Mouse (Mus musculus): ENCODE measurements around the gene Actr2. TPM values are rescaled to one million over a fixed set of nuclear protein-coding genes. Genes with fewer than 3 reads are reported as not detected.
"Not testable (repeated sequence)": the region's sequence is repeated elsewhere in the genome, so short reads cannot be mapped to it uniquely, and the experiment has no call there.

Gene Actr2
- polyA plus RNA-seq, 1 experiment from 2014 or later: 61.5 TPM

- no peaks in the 10 kb centered on the region for H3K9me3 ChIP-seq (replicated peaks; ENCODE audit: control insufficient read depth, low read length)
- H3K27ac ChIP-seq (ENCODE audit: low read depth, low read length): no peak overlapping the region
- H3K27me3 ChIP-seq (ENCODE audit: control insufficient read depth, insufficient read depth, low read length): no peaks in the 10 kb centered on the region
- ATAC-seq (replicated peaks; ENCODE audit: insufficient number of reproducible peaks, low FRiP score, low TSS enrichment): no peak
- H3K4me1 ChIP-seq (ENCODE audit: control insufficient read depth, insufficient read depth, low read length): peaks cover 3% of the 10 kb centered on the region; the same call in 1 of the 2 replicates
- H3K36me3 ChIP-seq (ENCODE audit: control insufficient read depth, insufficient read depth, low read length): no peaks in the 10 kb centered on the region
- no peak overlapping the region for H3K4me3 ChIP-seq (ENCODE audit: low read depth, low read length)
- H3K9ac ChIP-seq (ENCODE audit: low read depth, low read length): no peak overlapping the region
- H3K4me2 ChIP-seq: no peak overlapping the region
- 54% methylated on average over 11 of the region's 11 CpGs for WGBS (ENCODE audit: insufficient replicate concordance)
These were observed 77.3 kb downstream of the Actr2 start for GRCm38 (mm10) chr11:20035343-20035928.

GRCm38 (mm10) chr11:20034337-20034947 lies 78.3 kb downstream of the Actr2 start:
- H3K36me3 ChIP-seq (ENCODE audit: control insufficient read depth, insufficient read depth, low read length): no peaks in the 10 kb centered on the region
- no peak overlapping the region for H3K4me3 ChIP-seq (ENCODE audit: low read depth, low read length)
- H3K27ac ChIP-seq (ENCODE audit: low read depth, low read length): no peak overlapping the region
- no peaks in the 10 kb centered on the region for H3K9me3 ChIP-seq (replicated peaks; ENCODE audit: control insufficient read depth, low read length)
- no peak for ATAC-seq (replicated peaks; ENCODE audit: insufficient number of reproducible peaks, low FRiP score, low TSS enrichment)
- WGBS (ENCODE audit: insufficient replicate concordance): 61% methylated on average over 14 of the region's 14 CpGs
- H3K9ac ChIP-seq (ENCODE audit: low read depth, low read length): no peak overlapping the region
- H3K4me1 ChIP-seq (ENCODE audit: control insufficient read depth, insufficient read depth, low read length): no peaks in the 10 kb centered on the region
- H3K4me2 ChIP-seq: no peak overlapping the region
- no peaks in the 10 kb centered on the region for H3K27me3 ChIP-seq (ENCODE audit: control insufficient read depth, insufficient read depth, low read length)

- Histone ChIP-seq H3K27me3 (ENCODE audit: control insufficient read depth, insufficient read depth, low read length) (no peaks in the 10 kb centered on the region), H3K36me3 (ENCODE audit: control insufficient read depth, insufficient read depth, low read length) (no peaks in the 10 kb centered on the region), H3K9me3 (replicated peaks; ENCODE audit: control insufficient read depth, low read length) (no peaks in the 10 kb centered on the region), H3K4me1 (ENCODE audit: control insufficient read depth, insufficient read depth, low read length) (no peaks in the 10 kb centered on the region), H3K27ac (ENCODE audit: low read depth, low read length) (no peak overlapping the region), H3K9ac (ENCODE audit: low read depth, low read length) (no peak overlapping the region), H3K4me2 (no peak overlapping the region), H3K4me3 (ENCODE audit: low read depth, low read length) (no peak overlapping the region)
- WGBS (ENCODE audit: insufficient replicate concordance): 45% methylated on average over 6 of the region's 6 CpGs
- ATAC-seq (replicated peaks; ENCODE audit: insufficient number of reproducible peaks, low FRiP score, low TSS enrichment): no peak
These were observed 79.1 kb downstream of the Actr2 start for GRCm38 (mm10) chr11:20033541-20034160.

GRCm38 (mm10) chr11:20031536-20031935 lies 81.2 kb downstream of the Actr2 start:
- ATAC-seq (replicated peaks; ENCODE audit: insufficient number of reproducible peaks, low FRiP score, low TSS enrichment): no peak
- WGBS (ENCODE audit: insufficient replicate concordance): 31% methylated on average over 8 of the region's 8 CpGs

GRCm38 (mm10) chr11:20030973-20031372 lies 81.7 kb downstream of the Actr2 start:
- not testable (repeated sequence) for H3K4me2 ChIP-seq; H3K27ac ChIP-seq (ENCODE audit: low read depth, low read length); H3K36me3 ChIP-seq (ENCODE audit: control insufficient read depth, insufficient read depth, low read length); H3K27me3 ChIP-seq (ENCODE audit: control insufficient read depth, insufficient read depth, low read length); H3K4me1 ChIP-seq (ENCODE audit: control insufficient read depth, insufficient read depth, low read length); H3K9ac ChIP-seq (ENCODE audit: low read depth, low read length); ATAC-seq (replicated peaks; ENCODE audit: insufficient number of reproducible peaks, low FRiP score, low TSS enrichment); H3K9me3 ChIP-seq (replicated peaks; ENCODE audit: control insufficient read depth, low read length); H3K4me3 ChIP-seq (ENCODE audit: low read depth, low read length)
- WGBS (ENCODE audit: insufficient replicate concordance): 87% methylated on average over 5 of the region's 5 CpGs

More at GRCm38 (mm10) chr11:20031536-20031935, 81.2 kb downstream of the Actr2 start:
- no peak overlapping the region for H3K4me2 ChIP-seq
- no peaks in the 10 kb centered on the region; the same call in 1 of the 2 replicates for H3K36me3 ChIP-seq (ENCODE audit: control insufficient read depth, insufficient read depth, low read length)
- H3K4me1 ChIP-seq (ENCODE audit: control insufficient read depth, insufficient read depth, low read length): no peaks in the 10 kb centered on the region
- no peak overlapping the region for H3K27ac ChIP-seq (ENCODE audit: low read depth, low read length)
- H3K9ac ChIP-seq (ENCODE audit: low read depth, low read length): no peak overlapping the region
- no peaks in the 10 kb centered on the region for H3K27me3 ChIP-seq (ENCODE audit: control insufficient read depth, insufficient read depth, low read length)
- H3K9me3 ChIP-seq (replicated peaks; ENCODE audit: control insufficient read depth, low read length): no peaks in the 10 kb centered on the region
- no peak overlapping the region for H3K4me3 ChIP-seq (ENCODE audit: low read depth, low read length)

GRCm38 (mm10) chr11:20029014-20029413 lies 83.7 kb downstream of the Actr2 start:
- H3K27me3 ChIP-seq (ENCODE audit: control insufficient read depth, insufficient read depth, low read length): no peaks in the 10 kb centered on the region
- H3K9me3 ChIP-seq (replicated peaks; ENCODE audit: control insufficient read depth, low read length): no peaks in the 10 kb centered on the region
- no peak overlapping the region for H3K4me2 ChIP-seq
- 88% methylated on average over 4 of the region's 4 CpGs for WGBS (ENCODE audit: insufficient replicate concordance)
- H3K36me3 ChIP-seq (ENCODE audit: control insufficient read depth, insufficient read depth, low read length): no peaks in the 10 kb centered on the region; the same call in none of the 2 replicates
- H3K9ac ChIP-seq (ENCODE audit: low read depth, low read length): no peak overlapping the region
- ATAC-seq (replicated peaks; ENCODE audit: insufficient number of reproducible peaks, low FRiP score, low TSS enrichment): no peak
- no peak overlapping the region for H3K27ac ChIP-seq (ENCODE audit: low read depth, low read length)
- no peak overlapping the region for H3K4me3 ChIP-seq (ENCODE audit: low read depth, low read length)
- H3K4me1 ChIP-seq (ENCODE audit: control insufficient read depth, insufficient read depth, low read length): no peaks in the 10 kb centered on the region

GRCm38 (mm10) chr11:20028396-20028795 lies 84.3 kb downstream of the Actr2 start:
- 87% methylated on average over 6 of the region's 6 CpGs for WGBS (ENCODE audit: insufficient replicate concordance)
- H3K27me3 ChIP-seq (ENCODE audit: control insufficient read depth, insufficient read depth, low read length): no peaks in the 10 kb centered on the region
- H3K36me3 ChIP-seq (ENCODE audit: control insufficient read depth, insufficient read depth, low read length): no peaks in the 10 kb centered on the region; the same call in none of the 2 replicates
- ATAC-seq (replicated peaks; ENCODE audit: insufficient number of reproducible peaks, low FRiP score, low TSS enrichment): no peak
- H3K9me3 ChIP-seq (replicated peaks; ENCODE audit: control insufficient read depth, low read length): no peaks in the 10 kb centered on the region
- H3K4me3 ChIP-seq (ENCODE audit: low read depth, low read length): no peak overlapping the region
- H3K27ac ChIP-seq (ENCODE audit: low read depth, low read length): no peak overlapping the region
- H3K4me1 ChIP-seq (ENCODE audit: control insufficient read depth, insufficient read depth, low read length): no peaks in the 10 kb centered on the region
- H3K4me2 ChIP-seq: no peak overlapping the region
- H3K9ac ChIP-seq (ENCODE audit: low read depth, low read length): no peak overlapping the region

- no peaks in the 10 kb centered on the region; the same call in none of the 2 replicates for H3K36me3 ChIP-seq (ENCODE audit: control insufficient read depth, insufficient read depth, low read length)
- ATAC-seq (replicated peaks; ENCODE audit: insufficient number of reproducible peaks, low FRiP score, low TSS enrichment): no peak
- no peaks in the 10 kb centered on the region for H3K4me1 ChIP-seq (ENCODE audit: control insufficient read depth, insufficient read depth, low read length)
- no peak overlapping the region for H3K27ac ChIP-seq (ENCODE audit: low read depth, low read length)
- no peaks in the 10 kb centered on the region for H3K27me3 ChIP-seq (ENCODE audit: control insufficient read depth, insufficient read depth, low read length)
- no peak overlapping the region for H3K4me3 ChIP-seq (ENCODE audit: low read depth, low read length)
- no peaks in the 10 kb centered on the region for H3K9me3 ChIP-seq (replicated peaks; ENCODE audit: control insufficient read depth, low read length)
- no peak overlapping the region for H3K4me2 ChIP-seq
- H3K9ac ChIP-seq (ENCODE audit: low read depth, low read length): no peak overlapping the region
- 79% methylated on average over 9 of the region's 9 CpGs for WGBS (ENCODE audit: insufficient replicate concordance)
These were observed 85.0 kb downstream of the Actr2 start for GRCm38 (mm10) chr11:20027719-20028118.
